Mouse (Mus musculus) ovary, adult 18-20 months (tissue): ENCODE results near the gene Fam219b.

ENCODE experiments used
- DNase-seq: peaks from one replicate; pipeline ENCODE4 v3.0.0; 2022; ENCODE audit warnings: low spot score, mixed read lengths

Fam219b gene

GRCm38 (mm10) chr9:57537044-57537727 lies at the start of gene Fam219b:
Fam219b (plus strand) TSS chr9:57537528.
- peak; percentile 83 for DNase-seq

DNA sequence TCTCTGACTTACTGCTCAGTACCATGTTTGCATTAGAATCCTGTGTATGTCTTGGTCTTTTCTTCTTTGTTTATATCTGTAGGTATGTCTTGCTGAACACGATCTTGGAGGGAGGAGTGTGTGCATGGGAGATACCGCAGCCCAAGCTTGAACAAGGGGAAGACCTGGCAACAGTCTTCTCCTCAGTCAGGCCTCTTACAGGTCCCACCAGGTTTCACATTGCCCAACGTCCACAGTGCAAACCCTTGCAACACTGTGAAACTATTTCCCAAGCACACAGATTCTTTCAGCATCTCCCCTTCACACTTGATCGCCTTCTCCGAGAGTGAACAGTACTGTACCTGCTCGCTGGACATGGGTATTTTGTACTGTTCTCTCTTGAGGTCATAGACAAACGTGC lies 49.5 kb upstream of the Fam219b start:
- DNase-seq, result no peak

DNA sequence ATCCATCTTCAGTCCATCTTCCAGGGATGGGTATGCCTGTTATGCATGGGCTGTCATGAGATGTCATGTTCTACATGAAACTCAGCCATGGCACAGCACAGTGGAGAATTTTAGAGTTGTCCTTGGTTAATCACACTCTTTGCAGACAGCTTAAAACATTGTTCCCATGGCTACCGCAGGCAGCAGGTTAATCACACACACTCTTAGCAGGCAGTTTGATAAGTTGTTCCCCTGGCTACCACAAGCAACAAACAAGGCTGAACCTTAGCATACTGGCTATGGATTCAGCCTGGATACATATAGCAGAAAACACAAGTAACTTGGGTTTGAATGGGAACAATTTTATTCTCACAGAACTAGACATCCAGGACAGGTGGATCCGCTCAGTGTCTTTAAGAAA lies 43.8 kb upstream of the Fam219b start:
- no peak for DNase-seq

DNA sequence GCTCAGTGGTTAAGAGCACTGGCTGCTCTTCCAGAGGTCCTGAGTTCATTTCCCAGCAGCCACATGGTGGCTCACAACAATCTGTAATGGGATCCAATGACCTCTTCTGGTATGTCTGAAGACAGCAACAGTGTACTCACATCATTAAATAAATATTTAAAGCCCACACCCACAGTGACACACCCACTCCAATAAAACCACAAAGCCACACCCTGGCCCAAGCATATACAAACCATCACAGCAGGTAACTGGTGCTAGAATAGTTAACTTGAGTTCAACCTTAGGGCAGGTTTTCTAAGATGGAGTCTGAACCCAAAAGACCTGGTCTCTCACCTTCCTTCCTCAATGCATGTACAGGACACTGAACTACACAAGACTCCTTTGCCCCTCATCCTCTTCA lies 42.4 kb upstream of the Fam219b start:
- no peak for DNase-seq

- DNase-seq, result no peak
Observed at GRCm38 (mm10) chr9:57497236-57497635, 40.1 kb upstream of the Fam219b start.

DNA sequence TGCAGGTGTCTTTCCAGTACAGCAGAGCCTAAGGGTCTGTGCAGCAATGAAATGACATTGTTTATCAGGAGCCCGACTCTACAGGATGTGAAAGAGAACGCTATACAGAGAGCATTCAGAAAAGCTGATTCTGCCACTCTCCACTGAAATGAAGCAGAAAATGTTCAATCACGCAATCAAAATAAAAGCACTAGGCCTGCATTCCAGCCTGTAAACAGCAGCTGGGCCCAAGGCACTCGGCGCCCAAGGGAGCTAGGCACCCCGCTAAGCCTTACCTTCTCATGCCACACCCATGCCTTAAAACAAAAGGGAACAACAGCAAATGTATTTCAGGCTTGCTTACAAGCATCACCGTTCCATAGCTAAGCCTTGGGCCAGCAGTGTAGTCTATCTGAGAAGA lies 38.8 kb upstream of the Fam219b start:
- no peak for DNase-seq

DNA sequence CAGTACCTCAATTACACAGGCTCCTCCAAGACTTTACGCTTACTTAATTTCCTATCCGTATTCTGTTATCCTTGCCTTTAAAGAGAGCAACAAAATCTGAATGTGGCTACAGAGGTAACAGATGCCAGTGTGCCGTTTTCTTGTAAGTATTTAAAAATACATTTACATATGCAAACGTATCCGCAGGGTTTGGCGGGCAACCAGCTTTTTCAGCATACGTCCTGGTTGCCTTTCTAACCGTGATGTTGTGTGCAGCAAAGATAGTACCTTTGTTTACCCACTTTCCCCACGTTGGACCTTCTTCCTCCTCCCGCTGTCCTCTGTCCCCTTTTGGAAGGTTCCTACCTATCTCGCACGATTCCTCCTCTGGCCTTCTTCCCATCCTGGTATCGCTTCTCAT lies 35.9 kb upstream of the Fam219b start:
- no peak for DNase-seq

DNA sequence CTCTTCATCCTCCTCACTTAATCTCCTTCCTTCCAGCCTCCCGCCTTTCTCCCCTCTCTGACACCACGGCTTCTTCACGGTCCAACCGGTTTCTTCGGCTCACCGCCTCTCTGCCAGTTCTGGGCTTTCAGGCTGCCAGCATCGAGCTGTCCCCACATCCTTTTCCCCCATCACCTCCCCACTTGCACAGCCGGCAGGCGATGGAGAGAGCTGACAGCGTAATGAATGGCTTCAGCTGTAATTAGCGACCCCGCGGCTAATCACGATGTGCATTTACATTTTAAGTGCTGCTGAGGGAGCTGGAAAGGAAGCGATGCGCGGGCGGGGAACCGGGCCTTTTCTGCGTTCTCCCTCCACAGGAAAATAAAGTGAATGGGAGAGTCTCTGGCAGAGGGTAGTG lies 35.5 kb upstream of the Fam219b start:
- DNase-seq, result no peak

GRCm38 (mm10) chr9:57502911-57503621 lies 34.3 kb upstream of the Fam219b start:
- peak; percentile 22 for DNase-seq

DNA sequence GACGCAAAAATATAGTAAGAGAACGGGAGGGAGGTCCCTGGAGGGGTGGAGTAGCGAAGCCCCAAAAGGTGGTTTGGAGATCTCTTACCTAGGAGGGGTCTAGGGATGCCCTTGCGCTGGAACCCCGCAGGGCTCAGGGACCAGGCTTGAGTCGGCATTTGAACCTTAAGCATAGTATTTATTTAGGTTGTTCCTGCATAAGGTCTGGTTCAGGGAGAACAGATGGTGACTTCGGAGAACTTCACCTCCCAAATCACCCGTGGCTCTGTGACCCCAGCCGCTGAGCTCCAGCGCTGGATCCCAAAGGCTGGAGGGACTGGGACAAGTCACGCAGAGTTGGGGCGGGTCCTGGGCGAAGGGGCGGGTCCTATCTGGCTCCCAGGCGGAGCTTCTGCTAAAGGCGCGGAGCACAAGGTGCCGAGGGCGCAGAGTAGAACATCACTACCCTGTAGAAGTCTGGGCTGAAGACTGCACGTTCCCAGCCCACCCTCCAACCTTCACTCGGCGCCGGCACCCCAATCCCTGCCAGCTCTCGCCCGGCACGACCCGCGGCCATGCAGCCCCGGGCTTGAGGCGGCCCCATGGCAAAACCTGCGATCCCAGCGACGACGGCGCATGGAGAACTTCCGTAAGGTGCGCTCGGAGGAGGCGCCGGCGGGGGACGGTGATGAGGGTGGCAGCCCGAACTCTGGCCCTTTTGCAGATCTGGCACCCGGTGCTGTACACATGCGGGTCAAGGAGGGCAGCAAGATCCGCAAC lies 33.5 kb upstream of the Fam219b start, which contains the start of gene Rpp25:
Gene Rpp25 (plus strand): TSS at position 405 of the 759 bp plus-strand sequence.
- DNase-seq, result peak; percentile 65

DNA sequence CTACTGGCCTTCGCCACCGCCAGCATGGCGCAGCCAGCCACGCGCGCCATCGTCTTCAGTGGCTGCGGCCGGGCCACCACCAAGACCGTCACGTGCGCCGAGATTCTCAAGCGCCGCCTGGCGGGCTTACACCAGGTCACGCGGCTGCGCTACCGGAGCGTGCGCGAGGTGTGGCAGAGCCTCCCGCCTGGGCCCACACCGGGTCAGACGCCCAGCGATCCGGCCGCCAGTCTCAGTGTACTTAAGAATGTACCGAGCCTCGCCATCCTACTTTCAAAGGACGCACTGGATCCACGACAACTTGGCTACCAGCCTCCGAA lies 33.0 kb upstream of the Fam219b start:
- peak; percentile 37 for DNase-seq

GRCm38 (mm10) chr9:57504891-57505290 lies 32.4 kb upstream of the Fam219b start:
- DNase-seq, result no peak

DNA sequence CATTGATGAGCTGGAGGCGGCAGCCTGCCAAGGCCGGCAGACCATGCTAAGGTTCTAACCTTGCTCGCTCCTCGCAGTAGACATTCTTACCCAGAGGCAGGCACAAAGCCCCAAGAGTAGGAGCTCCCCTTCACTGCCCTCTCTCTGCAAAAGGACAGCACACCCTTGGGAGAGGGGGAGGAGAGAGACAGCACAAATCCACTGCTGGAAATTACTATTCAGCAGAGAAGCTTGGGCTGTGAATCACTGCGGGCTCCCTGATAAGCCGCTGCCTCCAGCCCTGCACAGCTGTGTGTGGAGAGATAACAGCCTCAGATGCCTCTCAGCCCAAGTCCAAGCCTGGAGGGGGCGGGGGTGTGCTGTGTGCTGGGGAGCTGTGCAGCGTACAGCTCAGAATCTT lies 31.6 kb upstream of the Fam219b start:
- peak; percentile 90 for DNase-seq

GRCm38 (mm10) chr9:57510577-57510976 lies 26.8 kb upstream of the Fam219b start:
- DNase-seq, result no peak

GRCm38 (mm10) chr9:57517113-57517512 lies 20.2 kb upstream of the Fam219b start:
- no peak for DNase-seq

DNA sequence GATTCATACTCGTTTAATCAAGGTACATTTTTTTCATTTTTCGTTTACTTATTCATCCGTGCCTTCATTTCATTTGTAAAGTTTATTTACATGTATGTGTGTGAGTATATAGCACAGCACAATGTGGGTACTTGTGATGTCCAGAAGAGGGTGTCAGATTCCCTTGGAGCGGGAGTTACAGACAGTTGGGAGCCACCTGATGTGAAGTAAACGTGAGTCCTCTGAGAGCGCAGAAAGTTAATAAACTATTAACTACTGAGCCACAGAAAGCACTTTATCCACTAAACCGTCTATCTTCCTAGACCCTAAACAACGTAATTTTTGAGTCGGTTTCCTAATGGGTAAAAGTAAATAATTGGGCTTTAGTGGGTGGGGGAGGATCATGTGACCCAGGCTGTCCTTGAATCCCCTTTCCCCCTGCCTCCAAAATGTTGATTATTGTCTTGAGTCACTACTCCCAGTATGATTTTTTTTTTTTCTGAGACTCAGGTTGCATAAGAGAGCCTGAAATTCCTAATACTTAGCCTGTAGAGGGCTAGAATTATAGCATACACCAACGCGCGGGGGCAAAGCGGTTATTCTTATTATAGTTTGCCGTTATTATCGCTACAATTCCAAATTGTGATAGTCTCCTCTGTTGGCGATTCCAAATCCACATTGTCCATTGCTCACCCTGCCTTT lies 16.8 kb upstream of the Fam219b start:
- DNase-seq, result no peak

DNA sequence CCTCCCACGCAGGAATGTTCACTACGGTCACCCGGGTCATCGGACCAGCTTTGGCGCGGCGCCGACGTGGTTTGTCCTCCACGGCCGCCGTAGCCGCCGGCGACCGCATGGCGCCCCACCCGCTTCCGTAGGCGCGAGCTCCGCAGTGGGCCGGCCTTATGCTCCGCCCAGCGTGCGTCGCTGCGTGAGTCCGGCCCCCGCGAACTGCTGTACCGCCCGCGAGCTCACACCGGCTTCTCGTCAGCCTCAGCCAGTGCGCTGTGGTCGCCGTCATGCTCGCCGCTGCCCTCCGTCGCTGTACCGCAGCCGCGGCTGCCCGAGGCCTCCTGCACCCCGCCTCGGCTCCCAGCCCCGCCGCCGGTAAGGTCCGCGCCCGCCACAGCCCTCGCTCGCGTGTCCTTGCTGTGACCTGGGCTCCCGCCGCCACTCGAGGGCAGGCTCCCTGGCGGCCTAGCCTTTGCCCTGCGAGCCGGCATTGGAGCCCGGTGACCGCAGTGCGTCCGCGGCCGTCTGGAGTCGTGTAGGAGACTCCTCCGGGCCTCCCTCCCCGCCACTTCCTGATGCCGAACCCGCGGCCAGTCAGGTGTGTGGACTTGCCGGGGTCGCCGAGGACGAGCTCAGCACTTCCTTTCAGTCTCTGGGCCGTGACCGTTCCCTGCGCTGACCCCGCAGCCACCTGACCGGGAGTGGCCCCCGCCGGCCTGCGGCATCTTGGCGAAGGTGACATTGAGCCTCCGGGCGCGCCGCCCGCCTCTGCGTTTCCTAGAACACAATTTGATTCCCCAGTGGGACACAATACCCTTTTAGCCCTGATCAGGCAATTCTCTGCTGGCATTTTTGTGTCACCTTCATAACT lies 16.0 kb upstream of the Fam219b start, which contains the start of gene Cox5a:
Gene Cox5a (plus strand): TSS at position 219 of the 856 bp plus-strand sequence.
- peak; percentile 90 for DNase-seq

GRCm38 (mm10) chr9:57522114-57522860 lies 15.0 kb upstream of the Fam219b start:
- DNase-seq, result no peak

DNA sequence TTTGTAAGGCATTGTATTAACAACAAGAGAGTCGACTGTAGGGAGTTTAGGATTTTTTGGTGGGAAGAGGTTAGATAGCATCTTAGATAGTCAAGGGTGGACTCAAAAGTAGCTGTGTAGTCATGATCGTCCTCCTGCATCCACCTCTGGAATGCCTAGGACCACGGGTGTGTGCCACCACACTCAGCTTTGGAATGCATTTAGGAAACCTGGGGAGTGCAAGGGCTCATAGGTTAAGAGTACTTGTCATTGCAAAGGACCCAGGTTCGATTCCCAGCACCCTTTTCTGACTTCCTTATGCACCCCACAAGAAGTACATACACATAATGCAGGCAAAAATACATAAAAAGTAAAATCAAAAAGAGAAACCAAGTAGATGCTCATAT lies 14.5 kb upstream of the Fam219b start:
- no peak for DNase-seq

- no peak for DNase-seq
Observed at GRCm38 (mm10) chr9:57523754-57524153, 13.6 kb upstream of the Fam219b start.

DNA sequence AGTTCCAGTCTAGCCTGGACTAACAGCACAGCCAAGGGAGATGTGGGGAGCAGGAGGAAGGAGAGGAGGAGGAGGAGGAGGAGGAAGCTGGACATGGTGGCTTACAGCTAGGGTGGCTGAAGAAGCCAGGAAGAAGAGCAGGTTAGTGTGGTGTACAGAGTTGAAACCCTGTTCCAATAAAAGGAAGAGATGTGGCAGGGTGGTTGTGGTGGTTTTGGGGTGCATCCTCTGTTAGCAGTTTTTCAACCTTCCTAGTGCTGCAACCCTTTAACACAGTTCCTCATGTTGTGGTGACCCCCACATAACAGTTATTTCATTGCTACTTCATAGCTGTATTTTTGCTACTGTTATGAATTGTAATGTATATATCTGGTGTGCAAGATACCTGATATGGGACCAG lies 12.9 kb upstream of the Fam219b start:
- no peak for DNase-seq
